Mouse (Mus musculus) forebrain, embryonic 16.5 days (tissue): ENCODE results near the gene Gpr27. TPM values are rescaled to one million over a fixed set of nuclear protein-coding genes. Genes with fewer than 3 reads are reported as not detected.
A peak's percentile ranks its signal among the peaks of the same experiment; 100 is the strongest.

Source experiments
- ATAC-seq: fragments of 200-750 bp; cut with Nextera tagmentation; 2 replicates; pipeline ENCODE4 v1.8.0; 2017; ENCODE audit warnings: mild to moderate bottlenecking, moderate library complexity
- H3K27ac ChIP-seq: fragments of 300-500 bp; sonication (generic); 2 replicates; pipeline ENCODE4 v1.5.1; 2014; ENCODE audit warnings: low read length, control low read depth
- H3K27me3 ChIP-seq: fragments of 300-500 bp; sonication (generic); replicated peaks from 2 replicates; pipeline ENCODE4 v1.6.1; 2014; ENCODE audit warnings: low read length; ENCODE audit not compliant: control insufficient read depth, insufficient read depth
- H3K36me3 ChIP-seq: fragments of 300-500 bp; sonication (generic); 2 replicates; pipeline ENCODE4 v1.6.1; 2014; ENCODE audit not compliant: control insufficient read depth, insufficient read depth
- H3K4me1 ChIP-seq: fragments of 300-500 bp; sonication (generic); replicated peaks from 2 replicates; pipeline ENCODE4 v1.6.1; 2014; ENCODE audit warnings: low read length; ENCODE audit not compliant: control insufficient read depth, insufficient read depth
- H3K4me2 ChIP-seq: fragments of 300-500 bp; sonication (generic); 2 replicates; pipeline ENCODE4 v1.6.1; 2014; ENCODE audit warnings: mild to moderate bottlenecking, low read length, control low read depth
- H3K4me3 ChIP-seq: fragments of 300-500 bp; sonication (generic); replicated peaks from 2 replicates; pipeline ENCODE4 v1.5.1; 2014; ENCODE audit warnings: mild to moderate bottlenecking, low read length, control low read depth
- H3K9ac ChIP-seq: fragments of 300-500 bp; sonication (generic); replicated peaks from 2 replicates; pipeline ENCODE4 v1.6.1; 2014; ENCODE audit warnings: low read depth, low read length, control low read depth
- H3K9me3 ChIP-seq: fragments of 300-500 bp; sonication (generic); 2 replicates; pipeline ENCODE4 v1.6.1; 2016; ENCODE audit warnings: low read length; ENCODE audit not compliant: control insufficient read depth
- WGBS: fragments of 180-500 bp; shearing (Covaris S2); extraction: QIAGEN DNeasy Blood & Tissue Kit; methylation state at CpG from one replicate; pipeline ENCODE4 v1.1.7; 2014; 5-methylcytosine and 5-hydroxymethylcytosine counted together
- polyA plus RNA-seq: library from polyadenylated mRNA; unstranded; fragments of >200 nt; fragmentation: Nextera tagmentation; extraction: Ambion mirVana; gene quantifications from 2 replicates; pipeline ENCODE4 v1.2.1, GENCODE M21; 2015

The Gpr27 gene
- polyA plus RNA-seq, 1 experiment from 2014 or later: 17.6 TPM

- H3K36me3 ChIP-seq: no peaks in the 10 kb centered on the region
- peak overlapping the region; percentile 87 for H3K27ac ChIP-seq
- H3K27me3 ChIP-seq: no peaks in the 10 kb centered on the region
- peaks cover 46% of the 10 kb centered on the region for H3K4me1 ChIP-seq
- H3K4me2 ChIP-seq: no peak overlapping the region
- H3K4me3 ChIP-seq: no peak overlapping the region
- H3K9ac ChIP-seq: no peak overlapping the region
- no peaks in the 10 kb centered on the region for H3K9me3 ChIP-seq
- WGBS: 28% methylated on average over 7 of the region's 7 CpGs
- peak; percentile 22 for ATAC-seq
Measured at GRCm38 (mm10) chr6:99670481-99671119, 21.9 kb upstream of the Gpr27 start.

GRCm38 (mm10) chr6:99671768-99672167 is 20.7 kb upstream of the Gpr27 start:
- ATAC-seq: no peak
- 69% methylated on average over 3 of the region's 3 CpGs for WGBS
- Histone ChIP-seq H3K4me3 (no peak overlapping the region), H3K9me3 (no peaks in the 10 kb centered on the region), H3K27me3 (no peaks in the 10 kb centered on the region), H3K36me3 (no peaks in the 10 kb centered on the region), H3K9ac (no peak overlapping the region), H3K4me2 (no peak overlapping the region), H3K4me1 (peaks cover 42% of the 10 kb centered on the region), H3K27ac (no peak overlapping the region)

- H3K36me3 ChIP-seq: no peaks in the 10 kb centered on the region
- no peaks in the 10 kb centered on the region for H3K27me3 ChIP-seq
- no peak overlapping the region for H3K4me3 ChIP-seq
- ATAC-seq: no peak
- 47% methylated on average over 4 of the region's 4 CpGs for WGBS
- no peak overlapping the region for H3K4me2 ChIP-seq
- H3K9me3 ChIP-seq: no peaks in the 10 kb centered on the region
- no peak overlapping the region for H3K27ac ChIP-seq
- peaks cover 26% of the 10 kb centered on the region for H3K4me1 ChIP-seq
- no peak overlapping the region for H3K9ac ChIP-seq
Measured at GRCm38 (mm10) chr6:99674482-99674881, 18.0 kb upstream of the Gpr27 start.

GRCm38 (mm10) chr6:99677325-99677724 is 15.2 kb upstream of the Gpr27 start:
- H3K9ac ChIP-seq: no peak overlapping the region
- H3K9me3 ChIP-seq: no peaks in the 10 kb centered on the region
- no peak overlapping the region for H3K4me3 ChIP-seq
- no peak overlapping the region for H3K4me2 ChIP-seq
- H3K4me1 ChIP-seq: peaks cover 9% of the 10 kb centered on the region
- 88% methylated on average over 8 of the region's 8 CpGs for WGBS
- no peaks in the 10 kb centered on the region for H3K36me3 ChIP-seq
- H3K27ac ChIP-seq: no peak overlapping the region
- no peak for ATAC-seq
- H3K27me3 ChIP-seq: no peaks in the 10 kb centered on the region

GRCm38 (mm10) chr6:99678108-99678507 is 14.4 kb upstream of the Gpr27 start:
- no peaks in the 10 kb centered on the region for H3K27me3 ChIP-seq
- H3K4me3 ChIP-seq: no peak overlapping the region
- WGBS: 51% methylated on average over 11 of the region's 11 CpGs

GRCm38 (mm10) chr6:99683974-99684373 is 8.5 kb upstream of the Gpr27 start:
- H3K4me1 ChIP-seq: no peaks in the 10 kb centered on the region
- H3K36me3 ChIP-seq: no peaks in the 10 kb centered on the region; the same call in 1 of the 2 replicates
- ATAC-seq: no peak
- no peak overlapping the region for H3K4me3 ChIP-seq
- peaks cover 2% of the 10 kb centered on the region; the same call in 1 of the 2 replicates for H3K9me3 ChIP-seq
- H3K4me2 ChIP-seq: no peak overlapping the region
- H3K27me3 ChIP-seq: no peaks in the 10 kb centered on the region
- WGBS: 95% methylated on average over 5 of the region's 5 CpGs
- no peak overlapping the region for H3K9ac ChIP-seq
- no peak overlapping the region for H3K27ac ChIP-seq

More at GRCm38 (mm10) chr6:99678108-99678507, 14.4 kb upstream of the Gpr27 start:
- peak; percentile 76; the same call in 1 of the 2 replicates for ATAC-seq
- no peak overlapping the region for H3K9ac ChIP-seq
- peaks cover 9% of the 10 kb centered on the region for H3K4me1 ChIP-seq
- no peak overlapping the region for H3K4me2 ChIP-seq
- no peaks in the 10 kb centered on the region for H3K9me3 ChIP-seq
- 0 out of 2 replicates have a peak overlapping the region, but pooled peaks have one; percentile 4 for H3K27ac ChIP-seq
- H3K36me3 ChIP-seq: no peaks in the 10 kb centered on the region

- Histone ChIP-seq H3K4me3 (no peak overlapping the region), H3K9me3 (peaks cover 2% of the 10 kb centered on the region; the same call in 1 of the 2 replicates), H3K9ac (no peak overlapping the region), H3K4me2 (no peak overlapping the region), H3K36me3 (no peaks in the 10 kb centered on the region; the same call in 1 of the 2 replicates), H3K4me1 (no peaks in the 10 kb centered on the region), H3K27me3 (no peaks in the 10 kb centered on the region), H3K27ac (no peak overlapping the region)
- 49% methylated on average over 5 of the region's 5 CpGs for WGBS
- no peak for ATAC-seq
Measured at GRCm38 (mm10) chr6:99684899-99685298, 7.6 kb upstream of the Gpr27 start.

GRCm38 (mm10) chr6:99688513-99688912 is 4.0 kb upstream of the Gpr27 start:
- Histone ChIP-seq H3K9ac (no peak overlapping the region), H3K27ac (no peak overlapping the region), H3K27me3 (peaks cover 3% of the 10 kb centered on the region; the same call in 1 of the 2 replicates), H3K9me3 (peaks cover 2% of the 10 kb centered on the region; the same call in 1 of the 2 replicates), H3K4me1 (peaks cover 10% of the 10 kb centered on the region), H3K4me2 (no peak overlapping the region), H3K36me3 (no peaks in the 10 kb centered on the region; the same call in 1 of the 2 replicates), H3K4me3 (no peak overlapping the region)
- 88% methylated on average over 6 of the region's 6 CpGs for WGBS
- ATAC-seq: no peak

GRCm38 (mm10) chr6:99691666-99692205 is 743 bp upstream of the Gpr27 start:
- no peaks in the 10 kb centered on the region for H3K9me3 ChIP-seq
- peak; percentile 21 for ATAC-seq
- H3K9ac ChIP-seq: peak overlapping the region; percentile 92
- no peaks in the 10 kb centered on the region for H3K36me3 ChIP-seq
- 4% methylated on average over 24 of the region's 25 CpGs for WGBS
- peak overlapping the region; percentile 76 for H3K4me2 ChIP-seq
- H3K27me3 ChIP-seq: peaks cover 5% of the 10 kb centered on the region; the same call in 1 of the 2 replicates
- H3K27ac ChIP-seq: peak overlapping the region; percentile 91
- peak overlapping the region; percentile 72 for H3K4me3 ChIP-seq
- H3K4me1 ChIP-seq: peaks cover 26% of the 10 kb centered on the region
